Mouse (Mus musculus): ENCODE results near the gene Car3.

DNA sequence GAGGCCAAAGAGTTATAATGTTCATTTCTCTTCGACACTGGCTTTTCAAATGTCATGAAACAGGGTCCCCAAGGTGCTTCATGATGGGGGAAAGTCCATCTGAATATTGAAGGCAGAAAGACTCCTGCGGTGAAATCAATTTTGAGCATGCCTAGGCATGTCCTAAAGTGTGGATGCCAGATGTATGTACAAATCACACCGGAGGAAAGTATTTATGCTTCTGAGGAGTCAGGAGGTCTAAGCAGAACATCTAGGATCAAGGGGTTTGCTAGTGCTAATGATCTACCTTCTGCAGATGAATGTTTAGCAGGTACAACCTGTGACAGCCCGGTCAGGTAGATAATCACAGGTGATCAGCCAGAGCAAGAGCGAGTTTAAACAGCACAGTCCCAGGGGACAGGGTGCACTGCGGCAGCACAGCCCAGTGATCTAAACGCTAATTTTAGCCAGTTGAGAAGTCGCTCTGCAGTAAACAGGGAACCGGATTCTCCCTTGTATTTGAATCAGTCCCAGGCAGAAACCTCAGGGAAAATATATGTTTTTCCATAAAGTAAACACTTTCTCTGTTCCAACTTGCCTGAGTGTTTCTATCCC lies 13.1 kb downstream of the Car3 start:
- TF ChIP-seq POLR2A (IDR thresholded peaks at IDR 0.05; ENCODE audit: extremely low read depth, insufficient read depth, low read length), result no peak
- TF ChIP-seq CTCF (IDR thresholded peaks at IDR 0.05; ENCODE audit: extremely low read depth, insufficient read depth, low read length), result no peak

All from cortical plate, adult 2 months (tissue).